Mouse (Mus musculus) layer of hippocampus, postnatal 14 days (tissue): ENCODE measurements at regions not wholly inside any gene's neighbourhood (a gene's known extent, or its start where the extent isn't known, plus 50 kb on each side); places are given as distances from the start of the nearest gene placed in this dataset.
A peak's percentile ranks its signal among the peaks of the same experiment; 100 is the strongest.

Experiments
- DNase-seq, 2 experiments: peaks; one replicate each; pipeline ENCODE4 v3.0.0; 2021 to 2022; ENCODE audit warnings: low spot score in 2 of 2, mixed read lengths in 1 of 2

DNA sequence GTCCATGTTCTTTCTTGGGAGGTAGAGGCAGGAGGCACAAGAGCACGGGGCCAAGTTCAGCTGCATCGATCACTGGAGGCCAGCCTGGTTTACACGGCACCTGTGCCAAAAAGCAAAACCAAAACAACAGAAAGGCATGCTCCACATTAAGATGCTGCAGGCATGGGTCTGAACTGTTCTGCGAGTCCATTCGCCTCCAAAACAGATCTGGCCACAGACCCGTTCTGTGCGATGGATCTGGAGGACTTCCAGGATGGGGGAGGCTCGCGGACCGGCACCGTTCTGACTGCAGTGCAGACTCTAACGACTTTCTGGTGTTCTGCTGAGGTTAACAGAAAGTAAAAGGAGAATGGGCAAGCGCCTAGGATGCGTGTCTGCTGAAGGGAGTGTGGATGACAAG is 52.3 kb downstream of the A230072I06Rik start:
- peak in 1 of 2 experiments; percentile 43 for DNase-seq

DNA sequence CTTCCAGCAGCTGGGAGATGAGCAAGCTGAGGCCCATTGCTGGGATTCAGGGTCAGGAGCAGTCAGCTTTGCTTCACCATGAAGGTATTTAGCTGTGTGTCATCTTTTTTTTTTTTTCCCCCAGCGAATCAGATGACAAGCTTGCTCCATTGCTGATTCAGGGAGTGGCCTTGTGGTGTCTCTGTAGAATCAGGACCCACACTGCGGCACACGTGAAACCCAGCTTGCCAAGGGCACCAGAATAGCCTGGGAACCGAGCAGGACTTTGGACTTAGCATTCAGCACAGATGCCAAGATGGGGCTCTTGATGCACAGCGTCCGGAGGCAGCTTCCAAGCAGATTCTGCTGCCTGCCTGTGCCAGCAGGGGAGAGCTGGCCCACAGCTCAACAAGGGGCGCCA is 53.0 kb downstream of the A230072I06Rik start:
- DNase-seq = peak in 1 of 2 experiments; percentile 40

DNA sequence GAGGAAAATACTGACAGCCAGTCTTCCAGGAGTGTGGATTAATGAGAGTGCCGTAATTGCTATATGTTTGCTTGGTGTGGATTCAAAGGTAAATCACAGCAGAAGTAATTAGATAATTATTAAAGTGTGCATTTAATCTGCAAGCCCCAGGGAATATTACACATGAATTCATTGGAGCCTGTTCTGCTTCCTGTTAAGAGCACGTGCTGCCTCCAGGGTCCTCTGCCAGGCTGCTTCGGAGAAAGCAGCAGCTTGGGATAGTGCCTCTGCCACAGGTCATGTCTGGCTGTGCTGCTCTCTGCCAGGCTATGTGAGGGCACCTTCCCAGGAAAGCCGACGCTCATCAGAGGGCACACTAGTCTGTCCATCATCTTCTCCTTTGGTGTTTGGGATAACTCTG is 55.5 kb downstream of the A230072I06Rik start:
- DNase-seq = no peak

DNA sequence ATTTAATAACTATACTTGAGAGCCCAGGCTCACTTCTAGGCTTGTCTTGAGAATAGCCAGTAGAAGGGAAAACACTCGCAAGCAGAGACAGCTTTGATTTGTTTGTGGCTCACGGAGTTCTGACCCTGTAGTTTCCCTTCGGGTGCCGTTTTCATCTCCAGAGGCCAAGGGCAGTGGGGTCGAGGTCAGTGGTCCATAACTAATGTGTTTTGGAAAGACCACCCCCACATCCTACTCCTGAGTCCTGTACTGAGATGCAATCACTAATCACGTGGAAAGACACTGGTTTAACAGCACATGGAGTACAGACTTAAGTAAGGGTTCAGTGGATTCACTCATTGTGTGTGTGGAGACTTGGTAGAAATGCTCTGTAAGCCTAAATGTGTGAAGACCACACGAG is 56.0 kb downstream of the A230072I06Rik start:
- DNase-seq = no peak

GRCm38 (mm10) chr8:12339149-12339924 is 55.8 kb upstream of the Sox1 start:
- no peak for DNase-seq

DNA sequence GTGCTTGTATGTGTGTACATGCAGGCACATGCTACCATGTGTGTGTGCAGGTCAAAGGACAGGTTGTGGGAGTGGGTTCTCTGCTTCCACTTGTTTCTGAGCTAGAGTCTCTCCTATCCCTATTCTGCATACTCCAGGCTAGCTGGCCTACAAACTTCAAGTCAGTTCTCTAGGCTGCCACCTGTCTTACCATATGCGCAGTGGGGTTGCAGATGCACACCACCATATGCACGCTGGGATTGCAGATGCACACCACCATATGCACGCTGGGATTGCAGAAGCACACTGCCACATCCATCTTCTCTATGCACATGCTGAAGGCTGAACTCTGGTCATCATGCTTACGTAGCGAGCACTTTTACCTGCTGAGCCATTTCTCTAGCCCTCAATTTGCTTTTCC is 54.1 kb upstream of the Sox1 start:
- no peak for DNase-seq
